Mouse (Mus musculus) monocyte, adult 5-6 weeks (primary cell): ENCODE measurements around the gene Yjefn3. TPM values are rescaled to one million over a fixed set of nuclear protein-coding genes. Genes with fewer than 3 reads are reported as not detected.

Experiments used
- ATAC-seq: fragments of 153-309, 156-312 bp; replicated peaks from 2 replicates; pipeline ENCODE4 v1.8.0; 2017; ENCODE audit warnings: mild to moderate bottlenecking; ENCODE audit not compliant: low TSS enrichment, insufficient number of reproducible peaks, severe bottlenecking, poor library complexity, low FRiP score
- total RNA-seq: library from RNA; stranded (forward); fragments of 200-1000, 200-491, 200-594 nt; gene quantifications from 3 replicates; pipeline ENCODE4 v1.2.3, GENCODE M21; 2017

The Yjefn3 gene
- total RNA-seq, 1 experiment from 2014 or later = not detected

- ATAC-seq = no peak
Observed at GRCm38 (mm10) chr8:69884141-69884540, 18.4 kb downstream of the Yjefn3 start.

GRCm38 (mm10) chr8:69882833-69883600, 19.5 kb downstream of the Yjefn3 start:
- ATAC-seq = no peak

GRCm38 (mm10) chr8:69882021-69882756, 20.3 kb downstream of the Yjefn3 start:
- no peak for ATAC-seq

- ATAC-seq = no peak
Observed at GRCm38 (mm10) chr8:69881261-69881865, 21.1 kb downstream of the Yjefn3 start.

- no peak for ATAC-seq
Observed at GRCm38 (mm10) chr8:69880841-69881240, 21.7 kb downstream of the Yjefn3 start.

- ATAC-seq = no peak
Observed at GRCm38 (mm10) chr8:69879678-69880077, 22.8 kb downstream of the Yjefn3 start.

GRCm38 (mm10) chr8:69877992-69878391, 24.5 kb downstream of the Yjefn3 start:
- no peak for ATAC-seq

GRCm38 (mm10) chr8:69877396-69877795, 25.1 kb downstream of the Yjefn3 start:
- no peak for ATAC-seq

- no peak for ATAC-seq
Observed at GRCm38 (mm10) chr8:69876967-69877366, 25.5 kb downstream of the Yjefn3 start.

- ATAC-seq = no peak
Observed at GRCm38 (mm10) chr8:69876097-69876496, 26.4 kb downstream of the Yjefn3 start.

- ATAC-seq = no peak
Observed at GRCm38 (mm10) chr8:69874654-69875053, 27.9 kb downstream of the Yjefn3 start.

- ATAC-seq = no peak
Observed at GRCm38 (mm10) chr8:69874155-69874554, 28.4 kb downstream of the Yjefn3 start.

GRCm38 (mm10) chr8:69870907-69871306, 31.6 kb downstream of the Yjefn3 start:
- ATAC-seq = no peak

GRCm38 (mm10) chr8:69870003-69870765, 32.3 kb downstream of the Yjefn3 start:
- no peak for ATAC-seq

GRCm38 (mm10) chr8:69867696-69868326, 34.7 kb downstream of the Yjefn3 start:
- ATAC-seq = no peak

GRCm38 (mm10) chr8:69864180-69864579, 38.3 kb downstream of the Yjefn3 start:
- ATAC-seq = no peak

GRCm38 (mm10) chr8:69863387-69864020, 39.0 kb downstream of the Yjefn3 start:
- ATAC-seq = no peak

- no peak; the same call in 1 of the 2 replicates for ATAC-seq
Observed at GRCm38 (mm10) chr8:69861251-69861650, 41.3 kb downstream of the Yjefn3 start.
